ENCODE assay signal across 8 mouse cellular contexts in the genomic region with DNA sequence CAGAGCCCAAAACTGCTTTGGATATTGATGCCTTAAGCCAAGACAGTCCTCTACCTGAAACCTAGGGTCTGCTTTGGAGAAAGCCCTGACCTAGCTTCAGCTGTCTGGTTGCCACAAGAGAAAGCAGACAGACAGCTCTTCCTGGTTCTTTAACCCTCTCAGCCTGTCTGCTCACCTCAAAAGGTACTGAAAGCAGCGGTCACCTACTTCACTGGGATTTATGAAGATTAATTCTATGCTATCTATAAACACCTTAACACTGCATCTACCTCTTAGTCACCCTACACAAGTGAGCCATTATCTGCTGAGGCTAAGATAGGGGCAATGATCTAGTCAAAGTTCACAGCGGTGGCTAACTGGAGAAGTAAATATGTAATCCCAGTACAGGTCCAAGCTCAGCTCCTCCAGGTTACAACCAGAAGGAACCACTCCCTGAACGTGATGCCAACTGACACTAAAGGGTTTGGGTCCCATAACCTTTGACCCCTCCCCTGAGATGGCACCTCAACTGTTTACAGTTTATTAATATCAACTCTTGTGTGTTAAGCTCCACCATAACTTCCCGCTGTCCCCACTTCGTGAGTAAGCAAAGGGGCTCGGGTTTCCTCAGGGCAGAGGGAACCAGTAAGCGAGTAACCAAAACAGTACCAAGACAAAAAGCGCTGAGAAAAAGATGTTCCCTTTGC. TPM values are rescaled to one million over a fixed set of nuclear protein-coding genes. Genes with fewer than 3 reads are reported as not detected.
DNase-seq lines count a peak whose midpoint lies in the region; ATAC-seq lines count a peak whose summit lies in the region.

No protein-coding gene starts in this region.

- DNase-seq in lung, postnatal 25 days (ENCODE audit: low spot score) = no peak
- peak; percentile 80 to 89 for DNase-seq in kidney, adult 8-10 months
- peak; percentile 6 for DNase-seq in mesoderm, embryonic 11.5 days (ENCODE audit: low read depth, low spot score)
- no peak for DNase-seq in urinary bladder, postnatal 10 days (ENCODE audit: low spot score)
- DNase-seq in urinary bladder, postnatal 36 days (ENCODE audit: low spot score in 2 of 2) = no peak
- DNase-seq in adrenal gland, adult 18-20 months (ENCODE audit: low spot score in 2 of 2) = no peak

- H3K9me3 ChIP-seq in lung, embryonic 15.5 days = no peaks in the 10 kb centered on the region

- 20% methylated on average over 8 of the region's 8 CpGs for WGBS in lung, embryonic 15.5 days

- peaks cover 26% of the 10 kb centered on the region for H3K36me3 ChIP-seq in lung, embryonic 15.5 days

- peak overlapping the region; percentile 78 for H3K4me2 ChIP-seq in lung, embryonic 15.5 days

- H3K4me3 ChIP-seq in lung, embryonic 15.5 days = peak overlapping the region; percentile 72

- H3K4me1 ChIP-seq in lung, embryonic 15.5 days = peaks cover 39% of the 10 kb centered on the region

- peak overlapping the region; percentile 99; the same call in 1 of the 2 replicates for H3K27ac ChIP-seq in lung, embryonic 15.5 days

- ATAC-seq in lung, embryonic 15.5 days (ENCODE audit: borderline replicate concordance, extremely low read depth, low FRiP score, low TSS enrichment) = no peak
- ATAC-seq in erythroid progenitor cell, adult 5-6 weeks (replicated peaks; ENCODE audit: low FRiP score, poor library complexity, severe bottlenecking) = peak; percentile 11; the same call in 1 of the 2 replicates

- H3K27me3 ChIP-seq in lung, embryonic 15.5 days = no peaks in the 10 kb centered on the region

- peak overlapping the region; percentile 90 for H3K9ac ChIP-seq in lung, embryonic 15.5 days

RNA-seq across cellular contexts. Expression of a gene that starts 1.2 kb away (rescaled TPM):
- polyA plus RNA-seq in lung, embryonic 15.5 days (2015; fragmentation: Nextera tagmentation; extraction: Ambion mirVana) = 142 and 158 TPM in 2 replicates
- total RNA-seq in erythroid progenitor cell, adult 5-6 weeks (2015; ENCODE audit: low replicate concordance) = 14.3 and 49.7 TPM in 2 replicates
- 16.3 and 42.9 TPM in 2 replicates for total RNA-seq in erythroid progenitor cell, adult 5-6 weeks (2017; ENCODE audit: low replicate concordance)
- total RNA-seq in adrenal gland, adult 18-20 months (2021) = 10 to 100 TPM; 86.1 to 87.1 TPM

RNA-seq across cellular contexts. Expression of a gene that starts 1.6 kb away (rescaled TPM):
- 23.6 and 24.5 TPM in 2 replicates for polyA plus RNA-seq in lung, embryonic 15.5 days (2015; fragmentation: Nextera tagmentation; extraction: Ambion mirVana)
- 71.7 and 89.7 TPM in 2 replicates for total RNA-seq in erythroid progenitor cell, adult 5-6 weeks (2015; ENCODE audit: low replicate concordance)
- 90.9 and 159 TPM in 2 replicates for total RNA-seq in erythroid progenitor cell, adult 5-6 weeks (2017; ENCODE audit: low replicate concordance)
- 10 to 100 TPM; 28.7 to 39.0 TPM for total RNA-seq in adrenal gland, adult 18-20 months (2021)

RNA-seq across cellular contexts. Expression of a gene that starts 43.9 kb away (rescaled TPM):
- polyA plus RNA-seq in lung, embryonic 15.5 days (2015; fragmentation: Nextera tagmentation; extraction: Ambion mirVana) = 0.72 and 1.1 TPM in 2 replicates
- not detected in 2 replicates for total RNA-seq in erythroid progenitor cell, adult 5-6 weeks (2015; ENCODE audit: low replicate concordance)
- not detected in 2 replicates for total RNA-seq in erythroid progenitor cell, adult 5-6 weeks (2017; ENCODE audit: low replicate concordance)
- total RNA-seq in adrenal gland, adult 18-20 months (2021) = under 1 TPM; 0.32 to 0.40 TPM

RNA-seq across cellular contexts. Expression of a gene that starts 45.2 kb away (rescaled TPM):
- polyA plus RNA-seq in lung, embryonic 15.5 days (2015; fragmentation: Nextera tagmentation; extraction: Ambion mirVana) = 1.2 and 2.0 TPM in 2 replicates
- not detected in 2 replicates for total RNA-seq in erythroid progenitor cell, adult 5-6 weeks (2015; ENCODE audit: low replicate concordance)
- not detected in 2 replicates for total RNA-seq in erythroid progenitor cell, adult 5-6 weeks (2017; ENCODE audit: low replicate concordance)
- total RNA-seq in adrenal gland, adult 18-20 months (2021) = 1 to 10 TPM in 1 of 2 experiments, not detected in 1; 1.2 TPM

Comparison
In these comparisons a context has a peak if more than half of its experiments do, and no peak if none do; other contexts are left out.
1. DNase-seq: peak in kidney, adult 8-10 months (2 of 2) and mesoderm, embryonic 11.5 days (single experiment); none in lung, postnatal 25 days (single experiment), urinary bladder, postnatal 10 days (single experiment), urinary bladder, postnatal 36 days (0 of 2) and adrenal gland, adult 18-20 months (0 of 2).